Mouse (Mus musculus) embryonic facial prominence, embryonic 14.5 days (tissue): ENCODE results near the gene Il20. TPM values are rescaled to one million over a fixed set of nuclear protein-coding genes. Genes with fewer than 3 reads are reported as not detected.

Experiments used
- ATAC-seq: fragments of 200-750 bp; cut with Nextera tagmentation; 2 replicates; pipeline ENCODE4 v1.8.0; 2017; ENCODE audit warnings: low read depth, moderate number of reproducible peaks, moderate TSS enrichment
- DNase-seq: peaks from one replicate; pipeline ENCODE4 v3.0.0-alpha.2; 2015; ENCODE audit warnings: low spot score
- H3K27ac ChIP-seq: fragments of 300-500 bp; sonication (generic); replicated peaks from 2 replicates; pipeline ENCODE4 v1.5.1; 2014; ENCODE audit warnings: low read depth, mild to moderate bottlenecking, low read length, moderate library complexity
- H3K27me3 ChIP-seq: fragments of 300-500 bp; sonication (generic); replicated peaks from 2 replicates; pipeline ENCODE4 v1.6.1; 2014; ENCODE audit warnings: low read length; ENCODE audit not compliant: control insufficient read depth, insufficient read depth
- H3K36me3 ChIP-seq: fragments of 300-500 bp; sonication (generic); 2 replicates; pipeline ENCODE4 v1.6.1; 2014; ENCODE audit warnings: low read length, mixed read lengths; ENCODE audit not compliant: control insufficient read depth, insufficient read depth
- H3K4me1 ChIP-seq: fragments of 300-500 bp; sonication (generic); 2 replicates; pipeline ENCODE4 v1.6.1; 2014; ENCODE audit warnings: antibody characterized with exemption, low read length; ENCODE audit not compliant: control insufficient read depth, insufficient read depth
- H3K4me2 ChIP-seq: fragments of 300-500 bp; sonication (generic); 2 replicates; pipeline ENCODE4 v1.6.1; 2014; ENCODE audit warnings: low read depth, mild to moderate bottlenecking, low read length, moderate library complexity, mixed read lengths
- H3K4me3 ChIP-seq: fragments of 300-500 bp; sonication (generic); 2 replicates; pipeline ENCODE4 v1.5.1; 2014; ENCODE audit warnings: low read depth, mild to moderate bottlenecking, low read length
- H3K9ac ChIP-seq: fragments of 300-500 bp; sonication (generic); 2 replicates; pipeline ENCODE4 v1.6.1; 2014; ENCODE audit warnings: low read depth, mild to moderate bottlenecking, low read length, moderate library complexity, mixed read lengths
- H3K9me3 ChIP-seq: fragments of 300-500 bp; sonication (generic); 2 replicates; pipeline ENCODE4 v1.6.1; 2016; ENCODE audit warnings: low read length; ENCODE audit not compliant: control insufficient read depth
- WGBS: fragments of 180-500 bp; shearing (Covaris S2); extraction: QIAGEN DNeasy Blood & Tissue Kit; methylation state at CpG from one replicate; pipeline ENCODE4 v1.1.7; 2014; 5-methylcytosine and 5-hydroxymethylcytosine counted together
- polyA plus RNA-seq: library from polyadenylated mRNA; unstranded; fragments of >200 nt; fragmentation: Nextera tagmentation; extraction: Ambion mirVana; gene quantifications from 2 replicates; pipeline ENCODE4 v1.2.1, GENCODE M21; 2014

Il20 gene
- polyA plus RNA-seq, 1 experiment from 2014 or later, result not detected

DNA sequence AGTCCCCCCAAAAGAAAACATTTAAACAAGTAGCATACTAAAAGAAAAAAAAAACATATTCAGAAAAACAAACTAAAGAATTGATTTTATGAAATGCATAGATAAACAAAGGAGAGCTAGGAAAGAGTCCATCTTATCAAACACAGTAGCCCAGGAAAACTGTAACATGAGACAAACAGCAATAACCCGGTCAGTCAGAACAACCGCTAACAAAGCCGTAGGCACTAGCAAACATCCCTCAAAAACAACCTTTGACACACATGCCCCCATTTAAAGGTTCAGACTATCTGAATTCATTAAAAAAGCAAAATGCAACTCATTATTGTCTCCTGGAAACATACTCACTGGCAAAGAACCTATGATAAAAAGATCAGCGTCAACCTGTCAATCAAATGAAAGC lies 53.8 kb downstream of the Il20 start:
- no peak for DNase-seq
- no peaks in the 10 kb centered on the region for H3K27me3 ChIP-seq
- no peak overlapping the region for H3K4me2 ChIP-seq
- no peak for ATAC-seq
- 68% methylated on average over 4 of the region's 4 CpGs for WGBS
- H3K36me3 ChIP-seq, result no peaks in the 10 kb centered on the region
- no peak overlapping the region for H3K4me3 ChIP-seq
- no peak overlapping the region for H3K9ac ChIP-seq
- no peaks in the 10 kb centered on the region for H3K9me3 ChIP-seq
- H3K27ac ChIP-seq, result no peak overlapping the region
- no peaks in the 10 kb centered on the region for H3K4me1 ChIP-seq

Other genes with a start within 250 kb of the Il20 start
- not detected in 2 replicates for gene C4bp, start 249.8 kb downstream of the Il20 start, polyA plus RNA-seq
- not detected in 2 replicates for gene Gm29427, start 195.7 kb downstream of the Il20 start, polyA plus RNA-seq
- 5.8 and 6.9 TPM in 2 replicates for gene Yod1, start 194.1 kb downstream of the Il20 start, polyA plus RNA-seq
- 8.0 and 9.6 TPM in 2 replicates for gene Pfkfb2, start 182.2 kb downstream of the Il20 start, polyA plus RNA-seq
- gene AA986860, start 179.5 kb downstream of the Il20 start, polyA plus RNA-seq, result 4.3 and 4.5 TPM in 2 replicates
- gene Fcamr, start 110.5 kb downstream of the Il20 start, polyA plus RNA-seq, result 0.13 and 0.22 TPM in 2 replicates
- gene Pigr, start 84.8 kb downstream of the Il20 start, polyA plus RNA-seq, result not detected in 2 replicates
- not detected in 2 replicates for gene Fcmr, start 45.8 kb downstream of the Il20 start, polyA plus RNA-seq
- gene Il24, start 24.0 kb downstream of the Il20 start, polyA plus RNA-seq, result not detected in 2 replicates
- gene Il19, start 28.7 kb upstream of the Il20 start, polyA plus RNA-seq, result 0.21 and 0.25 TPM in 2 replicates
- gene Il10, start 108.4 kb upstream of the Il20 start, polyA plus RNA-seq, result not detected in 2 replicates
- 47.8 and 48.0 TPM in 2 replicates for gene Mapkapk2, start 186.4 kb upstream of the Il20 start, polyA plus RNA-seq
- gene Dyrk3, start 226.9 kb upstream of the Il20 start, polyA plus RNA-seq, result 3.1 and 4.3 TPM in 2 replicates
- gene Eif2d, start 241.7 kb upstream of the Il20 start, polyA plus RNA-seq, result 53.5 and 59.4 TPM in 2 replicates